ENCODE assay signal across 10 mouse cellular contexts in the genomic region with DNA sequence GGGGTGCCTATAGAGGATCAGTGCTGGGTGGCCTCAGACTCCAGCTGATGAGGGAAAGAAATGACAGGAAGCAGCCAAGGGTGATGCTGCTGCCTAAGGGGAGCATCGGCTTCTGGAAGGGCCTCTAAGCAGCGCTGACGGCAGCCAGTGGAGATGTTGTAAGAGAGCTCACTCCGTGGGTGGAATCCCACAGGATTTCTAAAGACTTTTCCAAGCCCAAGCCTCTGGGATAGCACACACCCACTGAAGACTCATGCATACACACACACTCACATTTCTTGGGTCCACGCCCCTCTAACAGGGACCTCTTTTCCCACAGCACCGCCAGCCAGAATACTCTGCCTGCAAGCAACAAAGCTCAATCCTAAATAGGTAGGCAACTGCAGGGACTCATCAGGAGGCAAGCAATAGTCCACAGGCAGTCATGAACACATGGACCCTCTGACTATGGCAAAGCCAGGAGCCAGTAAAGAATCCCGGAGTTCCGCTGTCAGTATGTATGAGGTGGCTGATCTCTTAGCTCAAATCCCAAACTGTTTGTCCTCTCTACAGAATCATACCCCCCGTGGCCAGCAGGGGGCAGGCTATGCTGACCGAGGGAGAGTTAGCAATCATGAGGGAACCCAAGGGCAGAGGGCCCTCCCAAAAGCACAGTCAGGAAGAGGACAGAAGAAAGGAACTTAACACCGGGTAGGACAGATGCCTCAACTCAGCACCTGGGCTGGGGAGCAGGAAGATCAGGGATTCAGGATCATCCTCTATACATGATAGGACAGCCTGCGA. TPM values are rescaled to one million over a fixed set of nuclear protein-coding genes. Genes with fewer than 3 reads are reported as not detected.
DNase-seq lines count a peak whose midpoint lies in the region; ATAC-seq and TF ChIP-seq lines count a peak whose summit lies in the region.
"Had no signal": no experiment of that assay in that cellular context is flagged by ENCODE, and none has a peak within 500 bp of the region (broad histone marks: within the 10 kb centered on the region; RNA-seq: fewer than 3 reads in every experiment).

No protein-coding gene starts in this region.

- peak; percentile 28 to 38 for DNase-seq in layer of hippocampus, postnatal 14 days (ENCODE audit: low spot score in 2 of 2)
- no peak for DNase-seq in layer of hippocampus, postnatal 36 days
- DNase-seq in MEL (ENCODE audit: low read depth, low spot score), result peak; percentile 71
- peak; percentile 42 to 43 for DNase-seq in gastrocnemius, adult 8-10 months (ENCODE audit: low spot score in 2 of 2)
- peak; percentile 8 for DNase-seq in large intestine, adult 2 months (ENCODE audit: low read depth, low spot score)
- DNase-seq in natural killer cell, adult 2 months (ENCODE audit: low spot score in 2 of 2), result peak; percentile 25 to 51

- ATAC-seq in activated CD4-positive, CD25-positive, alpha-beta regulatory T cell, adult 4 months, result no peak

- TF ChIP-seq POLR2A in MEL (IDR thresholded peaks at IDR 0.05; ENCODE audit: control insufficient read depth in 1 of 2, insufficient read depth in 1 of 2, low read depth in 1 of 2, low read length in 2 of 2, poor library complexity in 1 of 2), result no peak
- TF ChIP-seq POLR2A in bone marrow, adult 2 months (IDR thresholded peaks at IDR 0.05; ENCODE audit: borderline replicate concordance, control insufficient read depth, low read depth, low read length), result no peak

- no peak overlapping the region for H3K9ac ChIP-seq in MEL (ENCODE audit: control insufficient read depth, low read depth, low read length, poor library complexity, severe bottlenecking)
- H3K9ac ChIP-seq: heart, embryonic 13.5 days had no signal

- H3K27ac ChIP-seq in MEL (ENCODE audit: control insufficient read depth, low read depth, low read length), result no peak overlapping the region
- H3K27ac ChIP-seq in bone marrow, adult 2 months (ENCODE audit: control insufficient read depth, insufficient read depth, low read depth, low read length, poor library complexity), result no peak overlapping the region
- H3K27ac ChIP-seq: heart, embryonic 13.5 days had no signal

- WGBS in bone marrow, adult 2 months, result 51% methylated on average over 12 of the region's 12 CpGs
- WGBS in large intestine, adult 2 months, result 48% methylated on average over 12 of the region's 12 CpGs

- H3K4me3 ChIP-seq in MEL (ENCODE audit: control insufficient read depth in 1 of 2, insufficient read depth in 1 of 2, low read depth in 2 of 2, low read length in 2 of 2), result no peak overlapping the region
- no peak overlapping the region for H3K4me3 ChIP-seq in bone marrow, adult 2 months (replicated peaks; ENCODE audit: control insufficient read depth, low read depth, low read length)
- H3K4me3 ChIP-seq: heart, embryonic 13.5 days had no signal

- no peaks in the 10 kb centered on the region for H3K36me3 ChIP-seq in MEL (ENCODE audit: control insufficient read depth in 1 of 2, insufficient read depth in 2 of 2, low read length in 2 of 2)
- H3K36me3 ChIP-seq: heart, embryonic 13.5 days had no signal

- TF ChIP-seq EP300 in MEL (IDR thresholded peaks at IDR 0.05; ENCODE audit: low read depth in 1 of 2, low read length in 2 of 2), result no peak

- TF ChIP-seq CTCF in MEL (IDR thresholded peaks at IDR 0.05 in 2 of 3, conservative IDR thresholded peaks at IDR 0.05 in 1 of 3; ENCODE audit: control insufficient read depth in 1 of 3, insufficient read depth in 1 of 3, low read depth in 2 of 3, low read length in 3 of 3, poor library complexity in 1 of 3, severe bottlenecking in 1 of 3), result peak; percentile 83 to 91 (median 85)
- peak; percentile 88 for TF ChIP-seq CTCF in bone marrow, adult 2 months (IDR thresholded peaks at IDR 0.05; ENCODE audit: control insufficient read depth, insufficient read depth, low read length)

- no peaks in the 10 kb centered on the region for H3K9me3 ChIP-seq in MEL (replicated peaks; ENCODE audit: insufficient read depth, low read length)
- H3K9me3 ChIP-seq: heart, embryonic 13.5 days had no signal

- H3K4me1 ChIP-seq in MEL (ENCODE audit: control insufficient read depth in 1 of 2, insufficient read depth in 2 of 2, low read length in 2 of 2), result no peaks in the 10 kb centered on the region
- peaks cover 1% of the 10 kb centered on the region; the same call in 1 of the 2 replicates for H3K4me1 ChIP-seq in bone marrow, adult 2 months (ENCODE audit: control insufficient read depth, insufficient read depth, low read length)

- H3K79me2 ChIP-seq in MEL (ENCODE audit: control insufficient read depth, insufficient read depth, low read length, poor library complexity), result no peaks in the 10 kb centered on the region

- TF ChIP-seq RAD21 in MEL (IDR thresholded peaks at IDR 0.05; ENCODE audit: low read depth, low read length), result peak; percentile 58

- peaks cover 0 to 6% of the 10 kb centered on the region in 2 experiments; a peak in 3 of 4 replicates for H3K27me3 ChIP-seq in MEL (ENCODE audit: control insufficient read depth in 1 of 2, insufficient read depth in 2 of 2, low read length in 2 of 2)

TF ChIP-seq in MEL, 35 proteins besides CTCF, POLR2A, EP300 and RAD21:
- TF ChIP-seq MYC (IDR thresholded peaks at IDR 0.05; ENCODE audit: low read depth, low read length) (no peak), MXI1 (IDR thresholded peaks at IDR 0.05; ENCODE audit: low read depth, low read length) (no peak), BHLHE40 (IDR thresholded peaks at IDR 0.05; ENCODE audit: borderline replicate concordance, low read depth, low read length) (no peak), SMC3 (IDR thresholded peaks at IDR 0.05; ENCODE audit: low read depth, low read length) (peak; percentile 77), GABPA (IDR thresholded peaks at IDR 0.05; ENCODE audit: low read depth, low read length) (no peak), ELF1 (IDR thresholded peaks at IDR 0.05; ENCODE audit: low read depth, low read length) (no peak), ZNF384 (IDR thresholded peaks at IDR 0.05; ENCODE audit: low read depth, low read length) (no peak), CHD1 (IDR thresholded peaks at IDR 0.05; ENCODE audit: low read depth, low read length) (no peak), ZC3H11A (IDR thresholded peaks at IDR 0.05; ENCODE audit: low read depth, low read length) (peak; percentile 53), POLR2AphosphoS2 (IDR thresholded peaks at IDR 0.05; ENCODE audit: low read length) (no peak), ETS1 (IDR thresholded peaks at IDR 0.05; ENCODE audit: low read depth, low read length) (no peak)

RNA-seq across cellular contexts. Expression of gene Foxe1, which starts 13.1 kb away (rescaled TPM):
- total RNA-seq in layer of hippocampus, postnatal 14 days (2021), result not detected
- not detected for total RNA-seq in layer of hippocampus, postnatal 36 days (2021)
- total RNA-seq in MEL (2012; rRNA removed), result 0.04 TPM in 1 of 2 replicates, not detected in the other
- polyA plus RNA-seq in MEL (2012; ENCODE audit: insufficient read depth in 1 of 2, insufficient read length in 2 of 2, low read depth in 1 of 2, low replicate concordance in 2 of 2, missing spikeins in 1 of 2), result not detected
- not detected in 2 replicates for polyA plus RNA-seq in bone marrow, adult 2 months (2011; ENCODE audit: insufficient read depth, insufficient read length, low replicate concordance, missing spikeins)
- not detected for total RNA-seq in gastrocnemius, adult 8-10 months (2022)
- polyA plus RNA-seq in large intestine, adult 2 months (2012; rRNA removed), result not detected in 2 replicates
- polyA plus RNA-seq in activated CD4-positive, CD25-positive, alpha-beta regulatory T cell, adult 4 months (2017; shearing (Covaris generic)), result not detected
- polyA plus RNA-seq: heart, embryonic 13.5 days; neural tube, embryonic 14.5 days had no signal

RNA-seq across cellular contexts. Expression of gene Trmo, which starts 32.7 kb away (rescaled TPM):
- 1 to 10 TPM; 3.3 to 4.2 TPM for total RNA-seq in layer of hippocampus, postnatal 14 days (2021)
- total RNA-seq in layer of hippocampus, postnatal 36 days (2021), result 1 to 10 TPM; 4.5 to 5.0 TPM
- 4.1 and 5.0 TPM in 2 replicates for total RNA-seq in MEL (2012; rRNA removed)
- polyA plus RNA-seq in MEL (2012; ENCODE audit: insufficient read depth in 1 of 2, insufficient read length in 2 of 2, low read depth in 1 of 2, low replicate concordance in 2 of 2, missing spikeins in 1 of 2), result 1 to 10 TPM in 1 of 2 experiments, not detected in 1; 3.5 TPM
- polyA plus RNA-seq in bone marrow, adult 2 months (2011; ENCODE audit: insufficient read depth, insufficient read length, low replicate concordance, missing spikeins), result 20.7 and 27.0 TPM in 2 replicates
- total RNA-seq in gastrocnemius, adult 8-10 months (2022), result 1 to 10 TPM; 2.1 to 2.8 (median 2.5) TPM
- polyA plus RNA-seq in large intestine, adult 2 months (2012; rRNA removed), result 4.4 and 5.3 TPM in 2 replicates
- 10 to 100 TPM; 10.9 to 16.3 TPM for polyA plus RNA-seq in activated CD4-positive, CD25-positive, alpha-beta regulatory T cell, adult 4 months (2017; shearing (Covaris generic))

RNA-seq across cellular contexts. Expression of gene Hemgn, which starts 56.8 kb away (rescaled TPM):
- total RNA-seq in layer of hippocampus, postnatal 14 days (2021), result not detected
- total RNA-seq in layer of hippocampus, postnatal 36 days (2021), result not detected
- total RNA-seq in MEL (2012; rRNA removed), result 7.4 and 11.8 TPM in 2 replicates
- 10 to 100 TPM in 1 of 2 experiments, not detected in 1; 19.9 TPM for polyA plus RNA-seq in MEL (2012; ENCODE audit: insufficient read depth in 1 of 2, insufficient read length in 2 of 2, low read depth in 1 of 2, low replicate concordance in 2 of 2, missing spikeins in 1 of 2)
- 152 and 243 TPM in 2 replicates for polyA plus RNA-seq in bone marrow, adult 2 months (2011; ENCODE audit: insufficient read depth, insufficient read length, low replicate concordance, missing spikeins)
- not detected for total RNA-seq in gastrocnemius, adult 8-10 months (2022)
- 0.05 TPM in 2 replicates for polyA plus RNA-seq in large intestine, adult 2 months (2012; rRNA removed)
- polyA plus RNA-seq in activated CD4-positive, CD25-positive, alpha-beta regulatory T cell, adult 4 months (2017; shearing (Covaris generic)), result 1 to 10 TPM in 1 of 2 experiments, under 1 TPM in 1; 0.93 to 2.7 TPM

Comparison
In these comparisons a context has a peak if more than half of its experiments do, and no peak if none do; other contexts are left out.
1. DNase-seq: peak in layer of hippocampus, postnatal 14 days (2 of 2), MEL (single experiment), gastrocnemius, adult 8-10 months (2 of 2), large intestine, adult 2 months (single experiment) and natural killer cell, adult 2 months (2 of 2); none in layer of hippocampus, postnatal 36 days (0 of 2).